Mouse (Mus musculus) liver, adult 2 months (tissue): ENCODE data around the gene Ccdc148.

Source experiments
- CTCF ChIP-seq: fragments of 200-500 bp; IDR thresholded peaks from 2 replicates; pipeline ENCODE4 v1.5.1; 2011; ENCODE audit warnings: low read depth, low read length, control low read depth
- POLR2A ChIP-seq: fragments of 200-500 bp; IDR thresholded peaks from 2 replicates; pipeline ENCODE4 v1.6.1; 2011; ENCODE audit warnings: low read length, control low read depth; ENCODE audit not compliant: insufficient read depth; ENCODE audit errors: extremely low read depth

DNA sequence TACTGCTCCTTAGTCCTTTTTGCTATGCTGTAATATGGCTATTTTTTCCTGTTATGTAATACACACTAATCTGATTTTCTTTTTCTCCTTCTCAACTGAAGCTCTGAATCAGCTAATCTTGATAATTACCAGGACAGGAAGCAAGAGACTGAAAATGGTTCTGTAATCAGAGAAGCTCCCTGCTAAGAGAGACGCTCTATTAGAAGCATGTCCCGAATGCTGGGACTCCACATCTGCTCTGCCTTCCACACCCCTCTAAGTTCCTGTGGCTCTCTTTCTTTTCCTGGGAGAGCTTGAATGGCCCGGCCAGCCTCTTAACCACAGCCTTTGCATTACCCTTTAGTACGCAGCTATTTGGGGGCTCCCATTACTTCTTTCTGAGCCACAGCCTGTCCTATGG is 255.4 kb downstream of the Ccdc148 start:
- TF ChIP-seq CTCF (no peak), POLR2A (no peak)
